Mouse (Mus musculus) neural tube, embryonic 12.5 days (tissue): ENCODE data around the gene Ppp1r1c. TPM values are rescaled to one million over a fixed set of nuclear protein-coding genes. Genes with fewer than 3 reads are reported as not detected.

ENCODE experiments used
- ATAC-seq: fragments of 200-750 bp; cut with Nextera tagmentation; 2 replicates; pipeline ENCODE4 v1.8.0; 2017; ENCODE audit warnings: low read depth, mild to moderate bottlenecking, moderate TSS enrichment, moderate library complexity; ENCODE audit not compliant: low FRiP score
- H3K27ac ChIP-seq: fragments of 300-500 bp; sonication (generic); 2 replicates; pipeline ENCODE4 v1.5.1; 2016
- H3K27me3 ChIP-seq: fragments of 300-500 bp; sonication (generic); replicated peaks from 2 replicates; pipeline ENCODE4 v1.6.1; 2016; ENCODE audit warnings: mild to moderate bottlenecking
- H3K36me3 ChIP-seq: fragments of 300-500 bp; sonication (generic); 2 replicates; pipeline ENCODE4 v1.6.1; 2016; ENCODE audit warnings: mild to moderate bottlenecking
- H3K4me1 ChIP-seq: fragments of 300-500 bp; sonication (generic); 2 replicates; pipeline ENCODE4 v1.6.1; 2016
- H3K4me2 ChIP-seq: fragments of 300-500 bp; sonication (generic); replicated peaks from 2 replicates; pipeline ENCODE4 v1.6.1; 2016; ENCODE audit warnings: mild to moderate bottlenecking
- H3K4me3 ChIP-seq: fragments of 300-500 bp; sonication (generic); 2 replicates; pipeline ENCODE4 v1.5.1; 2016
- H3K9ac ChIP-seq: fragments of 300-500 bp; sonication (generic); 2 replicates; pipeline ENCODE4 v1.6.1; 2016; ENCODE audit warnings: mild to moderate bottlenecking
- H3K9me3 ChIP-seq: fragments of 300-500 bp; sonication (generic); 2 replicates; pipeline ENCODE4 v1.6.1; 2016; ENCODE audit warnings: mild to moderate bottlenecking
- WGBS: fragments of 180-500 bp; shearing (Covaris S2); methylation state at CpG from one replicate; pipeline ENCODE4 v1.1.7; 2016; 5-methylcytosine and 5-hydroxymethylcytosine counted together
- polyA plus RNA-seq: library from polyadenylated mRNA; unstranded; fragments of >200 nt; fragmentation: Nextera tagmentation; extraction: Ambion mirVana; gene quantifications from 2 replicates; pipeline ENCODE4 v1.2.1, GENCODE M21; 2016

The Ppp1r1c gene
- polyA plus RNA-seq, 1 experiment from 2014 or later, result 74.0 TPM

DNA sequence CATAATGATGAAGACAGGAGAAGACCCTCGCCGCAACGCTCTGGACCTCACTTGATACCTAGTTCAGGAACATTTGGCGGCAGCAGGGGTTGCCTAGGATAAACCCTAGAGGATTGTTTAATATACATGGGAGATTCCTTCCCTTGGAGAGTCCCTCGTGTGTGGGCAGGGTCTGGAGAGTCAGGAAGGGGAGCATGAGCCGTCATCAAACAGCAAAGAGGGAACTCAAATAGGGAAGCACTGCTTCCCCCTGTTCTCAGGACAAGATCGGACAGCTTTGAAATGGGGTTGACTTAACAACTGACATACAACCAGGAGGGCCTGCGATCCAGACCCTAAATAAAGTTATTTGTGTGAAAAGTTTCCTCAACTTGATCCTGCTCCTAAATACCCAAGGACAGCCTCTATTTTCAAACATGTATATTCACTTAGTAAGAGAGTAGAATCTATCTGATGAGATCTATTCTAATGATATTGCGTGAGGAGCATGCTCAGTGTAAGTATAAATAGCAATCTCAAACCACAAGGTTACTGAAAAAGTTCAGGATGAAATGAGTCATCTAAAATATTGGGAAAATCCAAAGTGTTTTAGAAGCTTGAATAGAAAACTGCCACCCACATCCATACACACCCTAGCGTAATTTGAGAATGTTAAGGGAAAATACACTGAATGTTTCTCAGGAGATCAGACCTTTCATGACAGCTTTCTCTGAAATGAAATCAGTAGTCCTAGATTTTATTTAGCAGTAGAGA lies 10.9 kb upstream of the Ppp1r1c start:
- Histone ChIP-seq H3K36me3 (no peaks in the 10 kb centered on the region), H3K4me1 (no peaks in the 10 kb centered on the region), H3K9me3 (no peaks in the 10 kb centered on the region), H3K4me3 (no peak overlapping the region), H3K4me2 (no peak overlapping the region), H3K27me3 (no peaks in the 10 kb centered on the region), H3K27ac (no peak overlapping the region), H3K9ac (no peak overlapping the region)
- ATAC-seq, result no peak
- WGBS, result 89% methylated on average over 10 of the region's 10 CpGs

DNA sequence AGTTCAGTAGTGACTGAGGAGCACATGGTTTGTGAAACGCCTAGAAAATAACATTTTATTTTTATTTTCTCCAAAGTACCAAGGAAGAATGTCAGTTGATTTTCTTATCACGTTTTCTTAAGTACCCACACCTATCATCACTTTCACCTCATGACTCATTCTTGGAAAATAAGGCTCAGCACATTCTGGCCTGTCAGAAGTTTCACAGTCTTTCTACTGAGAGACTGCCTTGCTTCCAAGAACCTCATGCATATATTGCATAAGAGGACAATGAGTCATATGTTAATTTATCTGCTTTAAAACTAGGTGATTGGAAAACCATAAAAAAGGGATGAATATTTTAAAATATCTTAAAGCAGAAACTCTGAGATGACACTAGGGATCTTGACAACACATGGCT lies 9.4 kb upstream of the Ppp1r1c start:
- Histone ChIP-seq H3K4me1 (no peaks in the 10 kb centered on the region), H3K9ac (no peak overlapping the region), H3K27ac (no peak overlapping the region), H3K4me3 (no peak overlapping the region), H3K9me3 (no peaks in the 10 kb centered on the region), H3K36me3 (no peaks in the 10 kb centered on the region), H3K4me2 (no peak overlapping the region), H3K27me3 (no peaks in the 10 kb centered on the region)
- WGBS, result 77% methylated on average over 2 of the region's 2 CpGs
- ATAC-seq, result no peak

GRCm38 (mm10) chr2:79704773-79705172 lies 2.8 kb upstream of the Ppp1r1c start:
- Histone ChIP-seq H3K9me3 (no peaks in the 10 kb centered on the region), H3K27ac (no peak overlapping the region), H3K4me2 (no peak overlapping the region), H3K9ac (no peak overlapping the region), H3K4me1 (no peaks in the 10 kb centered on the region), H3K4me3 (no peak overlapping the region), H3K36me3 (no peaks in the 10 kb centered on the region), H3K27me3 (no peaks in the 10 kb centered on the region)
- ATAC-seq, result no peak
- 87% methylated on average over 2 of the region's 2 CpGs for WGBS

- Histone ChIP-seq H3K9ac (no peak overlapping the region), H3K27me3 (no peaks in the 10 kb centered on the region), H3K36me3 (no peaks in the 10 kb centered on the region), H3K27ac (no peak overlapping the region), H3K4me3 (no peak overlapping the region), H3K4me2 (no peak overlapping the region), H3K9me3 (no peaks in the 10 kb centered on the region), H3K4me1 (no peaks in the 10 kb centered on the region)
- 76% methylated on average over 3 of the region's 3 CpGs for WGBS
- no peak for ATAC-seq
Measured at GRCm38 (mm10) chr2:79713662-79714091, 6.1 kb downstream of the Ppp1r1c start.

GRCm38 (mm10) chr2:79714745-79715144 lies 7.2 kb downstream of the Ppp1r1c start:
- Histone ChIP-seq H3K4me3 (no peak overlapping the region), H3K36me3 (no peaks in the 10 kb centered on the region), H3K27ac (no peak overlapping the region), H3K4me2 (no peak overlapping the region), H3K9me3 (no peaks in the 10 kb centered on the region), H3K27me3 (no peaks in the 10 kb centered on the region), H3K4me1 (no peaks in the 10 kb centered on the region), H3K9ac (no peak overlapping the region)
- 80% methylated on average over 6 of the region's 6 CpGs for WGBS
- no peak for ATAC-seq

GRCm38 (mm10) chr2:79715925-79716324 lies 8.3 kb downstream of the Ppp1r1c start:
- no peaks in the 10 kb centered on the region for H3K27me3 ChIP-seq
- no peak overlapping the region for H3K9ac ChIP-seq
- WGBS, result 58% methylated on average over 2 of the region's 2 CpGs
- H3K4me1 ChIP-seq, result no peaks in the 10 kb centered on the region
- ATAC-seq, result no peak
- H3K36me3 ChIP-seq, result no peaks in the 10 kb centered on the region
- no peaks in the 10 kb centered on the region for H3K9me3 ChIP-seq
- H3K27ac ChIP-seq, result no peak overlapping the region
- no peak overlapping the region for H3K4me3 ChIP-seq
- H3K4me2 ChIP-seq, result no peak overlapping the region

DNA sequence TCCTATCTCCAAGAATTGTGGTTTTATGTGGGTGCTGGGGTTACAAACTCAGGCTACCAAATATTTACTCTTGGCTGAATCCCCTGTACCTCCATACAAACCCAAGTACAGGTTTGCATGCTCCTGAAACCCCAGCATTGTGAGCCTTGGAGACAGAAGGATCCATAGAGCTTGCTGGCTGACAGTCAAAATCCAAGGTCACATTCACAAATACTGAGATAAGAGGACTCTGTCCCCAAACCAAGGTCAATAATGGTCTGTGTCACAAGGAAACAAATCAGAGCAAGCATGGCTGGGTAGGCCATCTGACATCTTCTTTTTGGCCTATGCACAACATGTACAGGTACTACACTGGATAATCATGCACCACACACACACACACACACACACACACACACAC lies 10.3 kb downstream of the Ppp1r1c start:
- no peak for ATAC-seq
- H3K9me3 ChIP-seq, result no peaks in the 10 kb centered on the region
- no peak overlapping the region for H3K4me3 ChIP-seq
- H3K4me2 ChIP-seq, result no peak overlapping the region
- H3K36me3 ChIP-seq, result no peaks in the 10 kb centered on the region
- no peak overlapping the region for H3K27ac ChIP-seq
- H3K4me1 ChIP-seq, result no peaks in the 10 kb centered on the region
- H3K27me3 ChIP-seq, result no peaks in the 10 kb centered on the region
- H3K9ac ChIP-seq, result no peak overlapping the region

GRCm38 (mm10) chr2:79722415-79722814 lies 14.8 kb downstream of the Ppp1r1c start:
- Histone ChIP-seq H3K9ac (no peak overlapping the region), H3K9me3 (no peaks in the 10 kb centered on the region), H3K27ac (no peak overlapping the region), H3K36me3 (no peaks in the 10 kb centered on the region), H3K4me3 (no peak overlapping the region), H3K4me1 (no peaks in the 10 kb centered on the region), H3K27me3 (no peaks in the 10 kb centered on the region), H3K4me2 (no peak overlapping the region)
- no peak for ATAC-seq
- 83% methylated on average over 1 of the region's 1 CpGs for WGBS

DNA sequence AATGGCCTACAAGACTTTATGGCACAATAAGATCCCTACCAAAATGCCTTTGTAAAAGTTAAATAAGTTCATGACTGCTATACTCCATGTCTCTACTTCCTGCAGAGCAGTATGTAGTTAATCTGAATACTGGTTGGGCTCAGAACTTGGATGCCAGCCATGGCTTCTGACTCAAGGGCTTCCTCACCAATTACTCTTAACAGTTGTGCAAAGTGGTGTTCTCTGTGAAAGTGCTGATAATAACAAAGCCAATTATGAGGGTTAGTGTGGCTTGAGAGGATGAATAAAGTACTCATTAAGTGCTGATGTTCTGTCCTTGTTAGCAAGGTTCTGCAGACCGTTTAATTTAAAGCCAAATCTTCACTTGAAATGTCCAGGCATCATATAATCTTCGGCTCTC lies 31.4 kb downstream of the Ppp1r1c start:
- Histone ChIP-seq H3K4me1 (no peaks in the 10 kb centered on the region), H3K36me3 (no peaks in the 10 kb centered on the region), H3K4me2 (no peak overlapping the region), H3K9me3 (0 out of 2 replicates have a peak, but pooled peaks cover 5% of the 10 kb centered on the region), H3K27ac (no peak overlapping the region), H3K27me3 (no peaks in the 10 kb centered on the region), H3K4me3 (no peak overlapping the region), H3K9ac (no peak overlapping the region)
- no peak for ATAC-seq
- 94% methylated on average over 2 of the region's 2 CpGs for WGBS

GRCm38 (mm10) chr2:79741966-79742365 lies 34.4 kb downstream of the Ppp1r1c start:
- no peak for ATAC-seq
- H3K36me3 ChIP-seq, result no peaks in the 10 kb centered on the region
- no peak overlapping the region for H3K27ac ChIP-seq
- H3K27me3 ChIP-seq, result no peaks in the 10 kb centered on the region
- H3K4me1 ChIP-seq, result no peaks in the 10 kb centered on the region
- no peak overlapping the region for H3K4me2 ChIP-seq
- 89% methylated on average over 2 of the region's 2 CpGs for WGBS
- no peak overlapping the region for H3K4me3 ChIP-seq
- no peak overlapping the region for H3K9ac ChIP-seq
- 0 out of 2 replicates have a peak, but pooled peaks cover 5% of the 10 kb centered on the region for H3K9me3 ChIP-seq

DNA sequence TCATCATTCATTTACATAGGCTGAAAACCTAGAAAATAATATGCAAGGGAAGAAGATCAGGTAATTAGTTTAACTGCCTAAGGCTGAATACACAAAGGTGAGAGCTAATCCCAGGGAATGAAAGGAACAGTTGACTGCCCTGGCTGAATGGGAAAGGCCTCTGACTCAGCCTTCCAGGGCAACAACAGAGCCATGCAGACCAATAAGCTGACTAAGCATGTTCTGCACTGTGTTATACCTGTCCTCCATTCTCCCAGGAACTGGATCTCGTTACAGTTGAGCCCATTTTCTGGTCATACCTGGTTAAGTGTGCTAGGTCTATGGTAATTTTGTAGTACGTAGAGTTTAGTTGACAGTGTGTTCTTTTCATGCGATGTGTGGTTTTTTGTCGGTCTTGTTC lies 36.6 kb downstream of the Ppp1r1c start:
- no peak overlapping the region for H3K4me2 ChIP-seq
- no peaks in the 10 kb centered on the region for H3K27me3 ChIP-seq
- no peak overlapping the region for H3K9ac ChIP-seq
- H3K9me3 ChIP-seq, result no peaks in the 10 kb centered on the region
- no peak overlapping the region for H3K4me3 ChIP-seq
- no peaks in the 10 kb centered on the region for H3K4me1 ChIP-seq
- no peak for ATAC-seq
- WGBS, result 94% methylated on average over 4 of the region's 4 CpGs
- no peak overlapping the region for H3K27ac ChIP-seq
- no peaks in the 10 kb centered on the region for H3K36me3 ChIP-seq

- WGBS, result 92% methylated on average over 3 of the region's 3 CpGs
- no peak for ATAC-seq
- H3K27ac ChIP-seq, result no peak overlapping the region
Measured at GRCm38 (mm10) chr2:79751685-79752084, 44.1 kb downstream of the Ppp1r1c start.

GRCm38 (mm10) chr2:79760018-79760417 lies 52.4 kb downstream of the Ppp1r1c start:
- H3K4me1 ChIP-seq, result no peaks in the 10 kb centered on the region
- WGBS, result 89% methylated on average over 4 of the region's 4 CpGs
- no peak overlapping the region for H3K9ac ChIP-seq
- H3K27me3 ChIP-seq, result no peaks in the 10 kb centered on the region
- H3K4me2 ChIP-seq, result no peak overlapping the region
- H3K4me3 ChIP-seq, result no peak overlapping the region
- no peak for ATAC-seq
- H3K9me3 ChIP-seq, result no peaks in the 10 kb centered on the region
- H3K27ac ChIP-seq, result no peak overlapping the region
- H3K36me3 ChIP-seq, result no peaks in the 10 kb centered on the region

More at GRCm38 (mm10) chr2:79751685-79752084, 44.1 kb downstream of the Ppp1r1c start:
- H3K4me2 ChIP-seq, result no peak overlapping the region
- no peaks in the 10 kb centered on the region for H3K36me3 ChIP-seq
- H3K4me3 ChIP-seq, result no peak overlapping the region
- no peaks in the 10 kb centered on the region for H3K4me1 ChIP-seq
- H3K27me3 ChIP-seq, result no peaks in the 10 kb centered on the region
- no peak overlapping the region for H3K9ac ChIP-seq
- H3K9me3 ChIP-seq, result no peaks in the 10 kb centered on the region
